Mouse (Mus musculus): Measurements from ENCODE around the gene Zdhhc5. TPM values are rescaled to one million over a fixed set of nuclear protein-coding genes. Genes with fewer than 3 reads are reported as not detected.
"Not testable (repeated sequence)": the region's sequence is repeated elsewhere in the genome, so short reads cannot be mapped to it uniquely, and the experiment has no call there.

Zdhhc5 gene
- total RNA-seq, 2 experiments from 2014 or later, result 57.7 to 62.4 TPM

GRCm38 (mm10) chr2:84736312-84737161, 21.6 kb upstream of the Zdhhc5 start:
- intact Hi-C loops (cut with DNase I), result no loop called here
- DNase-seq, result no peak

- intact Hi-C loops (cut with DNase I), result no loop called here
- DNase-seq, result no peak
These were observed 20.5 kb upstream of the Zdhhc5 start for GRCm38 (mm10) chr2:84735346-84735920.

GRCm38 (mm10) chr2:84734919-84735318, 19.9 kb upstream of the Zdhhc5 start:
- DNase-seq, result no peak
- intact Hi-C loops (cut with DNase I), result no loop called here

- no peak for DNase-seq
- intact Hi-C loops (cut with DNase I), result no loop called here
These were observed 19.4 kb upstream of the Zdhhc5 start for GRCm38 (mm10) chr2:84734351-84734864.

- intact Hi-C loops (cut with DNase I), result no loop called here
- peak; percentile 36 to 44 for DNase-seq
These were observed 18.8 kb upstream of the Zdhhc5 start, which contains the start of gene Ypel4 for GRCm38 (mm10) chr2:84733579-84734300. Gene Ypel4, plus strand, starts transcription at chr2:84734058.

- DNase-seq, result no peak
- intact Hi-C loops (cut with DNase I), result no loop called here
These were observed 17.4 kb upstream of the Zdhhc5 start for GRCm38 (mm10) chr2:84732394-84732793.

GRCm38 (mm10) chr2:84731206-84731605, 16.2 kb upstream of the Zdhhc5 start:
- DNase-seq, result no peak
- intact Hi-C loops (cut with DNase I), result no loop called here

GRCm38 (mm10) chr2:84728191-84728590, 13.2 kb upstream of the Zdhhc5 start:
- intact Hi-C loops (cut with DNase I); DNase-seq: not testable (repeated sequence)

GRCm38 (mm10) chr2:84727172-84727858, 12.3 kb upstream of the Zdhhc5 start, which contains the start of gene Clp1:
Gene Clp1, minus strand, starts transcription at chr2:84727350.
- peak; percentile 94 to 95 for DNase-seq
- intact Hi-C loops (cut with DNase I), result no loop called here

- DNase-seq, result no peak
- intact Hi-C loops (cut with DNase I), result no loop called here
These were observed 11.7 kb upstream of the Zdhhc5 start for GRCm38 (mm10) chr2:84726716-84727115.

- DNase-seq, result no peak
- intact Hi-C loops (cut with DNase I), result no loop called here
These were observed 10.8 kb upstream of the Zdhhc5 start for GRCm38 (mm10) chr2:84725770-84726169.

GRCm38 (mm10) chr2:84723856-84724255, 8.9 kb upstream of the Zdhhc5 start:
- intact Hi-C loops (cut with DNase I), result no loop called here
- DNase-seq, result no peak

GRCm38 (mm10) chr2:84721182-84721581, 6.2 kb upstream of the Zdhhc5 start:
- intact Hi-C loops (cut with DNase I), result no loop called here
- DNase-seq, result no peak

- intact Hi-C loops (cut with DNase I), result no loop called here
- no peak for DNase-seq
These were observed 5.7 kb upstream of the Zdhhc5 start for GRCm38 (mm10) chr2:84720718-84721117.

- intact Hi-C loops (cut with DNase I), result no loop called here
- DNase-seq, result no peak
These were observed 2.4 kb upstream of the Zdhhc5 start for GRCm38 (mm10) chr2:84717357-84717756.

- DNase-seq, result no peak
- intact Hi-C loops (cut with DNase I), result no loop called here
These were observed 1.7 kb upstream of the Zdhhc5 start for GRCm38 (mm10) chr2:84716423-84717355.

GRCm38 (mm10) chr2:84715562-84716361, 782 bp upstream of the Zdhhc5 start:
- intact Hi-C loops (cut with DNase I), result no loop called here
- DNase-seq, result peak; percentile 60 to 64

- intact Hi-C loops (cut with DNase I), result loop anchor here (5.0 kb wide), 1 partner anchor 37 kb away; the partner anchor contains the start of genes Gm28635, Med19 and Tmx2
- DNase-seq, result no peak
These were observed 564 bp downstream of the Zdhhc5 start for GRCm38 (mm10) chr2:84714422-84714810.

Measured in heart, postnatal 14 days (tissue).